Mouse (Mus musculus) MEL (cell line): ENCODE results near the gene Pptc7.

Experiments used
- CTCF ChIP-seq, 3 experiments: IDR thresholded peaks in 2 of 3; conservative IDR thresholded peaks in 1 of 3; 2 replicates each; pipeline ENCODE4 v1.5.1; 2011 to 2012; ENCODE audit warnings: low read length in 3 of 3, low read depth in 2 of 3, mild to moderate bottlenecking in 2 of 3, improper control_type of control experiment in 1 of 3, inconsistent platforms in 1 of 3, mixed read lengths in 1 of 3, moderate library complexity in 1 of 3; ENCODE audit not compliant: control insufficient read depth in 1 of 3, insufficient read depth in 1 of 3, poor library complexity in 1 of 3, severe bottlenecking in 1 of 3
- E2F4 ChIP-seq: IDR thresholded peaks from 2 replicates; pipeline ENCODE4 v1.6.1; 2011; ENCODE audit warnings: low read depth, low read length, improper control_type of control experiment, borderline replicate concordance
- HCFC1 ChIP-seq: IDR thresholded peaks from 2 replicates; pipeline ENCODE4 v1.6.1; 2012; ENCODE audit warnings: low read depth, mild to moderate bottlenecking, inconsistent platforms, low read length, improper control_type of control experiment, moderate library complexity
- KAT2A ChIP-seq: conservative IDR thresholded peaks from 2 replicates; pipeline ENCODE4 v1.6.1; 2012; ENCODE audit warnings: low read depth, low read length, improper control_type of control experiment, inconsistent platforms
- NRF1 ChIP-seq: IDR thresholded peaks from 2 replicates; pipeline ENCODE4 v1.6.1; 2014; ENCODE audit warnings: low read depth, mild to moderate bottlenecking, inconsistent platforms, low read length, improper control_type of control experiment, moderate library complexity; ENCODE audit not compliant: poor library complexity, insufficient read depth, severe bottlenecking
- POLR2A ChIP-seq, 2 experiments: IDR thresholded peaks; 2 replicates each; pipeline ENCODE4 v1.6.1; 2011 to 2012; ENCODE audit warnings: low read length in 2 of 2, mild to moderate bottlenecking in 2 of 2, control low read depth in 1 of 2, improper control_type of control experiment in 1 of 2, low read depth in 1 of 2, moderate library complexity in 1 of 2; ENCODE audit not compliant: control insufficient read depth in 1 of 2, insufficient read depth in 1 of 2, poor library complexity in 1 of 2
- SMC3 ChIP-seq: IDR thresholded peaks from 2 replicates; pipeline ENCODE4 v1.6.1; 2011; ENCODE audit warnings: low read depth, low read length, improper control_type of control experiment
- TAL1 ChIP-seq: IDR thresholded peaks from 2 replicates; pipeline ENCODE4 v1.6.1; 2012; ENCODE audit warnings: mild to moderate bottlenecking, inconsistent platforms, low read length, moderate library complexity, mixed read lengths
- ZC3H11A ChIP-seq: IDR thresholded peaks from 2 replicates; pipeline ENCODE4 v1.6.1; 2012; ENCODE audit warnings: low read depth, mild to moderate bottlenecking, inconsistent platforms, low read length, improper control_type of control experiment

DNA sequence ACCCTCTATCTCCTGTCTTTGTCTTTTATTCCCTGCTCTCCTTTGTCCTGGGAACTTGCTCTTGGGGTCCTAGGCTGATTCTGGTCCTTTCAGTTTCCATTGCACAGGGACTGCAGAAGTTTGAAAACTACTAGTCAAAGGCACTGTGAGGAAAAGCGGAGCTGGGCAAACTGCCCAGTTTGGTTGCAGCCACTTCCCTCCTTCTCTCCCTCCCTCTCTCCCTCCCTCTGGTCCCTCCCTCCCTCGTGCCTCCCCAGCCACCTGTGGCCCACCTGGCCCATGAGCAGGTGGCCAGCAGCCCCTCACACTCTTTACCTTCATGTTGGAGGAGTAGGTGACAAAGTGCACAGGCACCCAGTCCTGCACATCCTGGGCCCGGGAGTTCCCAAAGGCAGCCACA, 39.0 kb upstream of the Pptc7 start:
- TF ChIP-seq HCFC1 = no peak
- TF ChIP-seq SMC3 = no peak
- no peak for TF ChIP-seq TAL1
- no peak for TF ChIP-seq CTCF (IDR thresholded peaks at IDR 0.05 in 2 of 3, conservative IDR thresholded peaks at IDR 0.05 in 1 of 3; ENCODE audit: control insufficient read depth in 1 of 3, insufficient read depth in 1 of 3, low read depth in 2 of 3, low read length in 3 of 3, poor library complexity in 1 of 3, severe bottlenecking in 1 of 3)
- TF ChIP-seq E2F4 = no peak
- TF ChIP-seq POLR2A (IDR thresholded peaks at IDR 0.05; ENCODE audit: control insufficient read depth in 1 of 2, insufficient read depth in 1 of 2, low read depth in 1 of 2, low read length in 2 of 2, poor library complexity in 1 of 2) = no peak
- TF ChIP-seq ZC3H11A = no peak
- no peak for TF ChIP-seq KAT2A
- no peak for TF ChIP-seq NRF1
